Mouse (Mus musculus): ENCODE results near the gene Pfdn6. TPM values are rescaled to one million over a fixed set of nuclear protein-coding genes. Genes with fewer than 3 reads are reported as not detected.
"Not testable (repeated sequence)": the region's sequence is repeated elsewhere in the genome, so short reads cannot be mapped to it uniquely, and the experiment has no call there.

Pfdn6 gene
- 177 and 226 TPM in 2 replicates for total RNA-seq (2014; fragmentation: Nextera tagmentation)
- total RNA-seq (2017): 149 and 168 TPM in 2 replicates

GRCm38 (mm10) chr17:33940206-33940805, at the start of gene Pfdn6, which contains the start of gene Wdr46:
Pfdn6 (minus strand) TSS chr17:33940343.
Wdr46 (plus strand) TSS chr17:33940660.
- ATAC-seq (replicated peaks; ENCODE audit: poor library complexity, severe bottlenecking): peak; percentile 87

DNA sequence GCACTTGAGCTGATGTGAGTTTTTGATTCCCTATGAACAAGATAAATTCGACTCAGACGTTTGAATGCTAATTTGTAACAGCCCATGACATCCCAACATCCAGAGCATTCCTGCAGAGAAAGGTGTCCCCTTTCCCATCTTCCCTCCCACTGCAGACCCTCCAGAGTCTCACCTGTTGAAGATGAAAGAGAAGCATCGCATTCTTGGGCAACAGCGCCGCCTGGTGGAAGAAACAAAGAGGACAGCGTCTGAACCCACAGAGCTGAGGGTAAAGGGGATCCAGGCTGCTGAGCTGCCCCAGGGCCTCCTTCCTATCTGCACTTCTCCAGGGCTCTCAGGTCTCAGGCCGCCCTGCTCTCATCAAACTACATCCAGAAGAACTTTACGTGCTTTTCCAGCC, 42.0 kb upstream of the Pfdn6 start:
- not testable (repeated sequence) for ATAC-seq (replicated peaks; ENCODE audit: poor library complexity, severe bottlenecking)

- ATAC-seq (replicated peaks; ENCODE audit: poor library complexity, severe bottlenecking): peak; percentile 61
These were observed 41.2 kb upstream of the Pfdn6 start for GRCm38 (mm10) chr17:33981192-33981909.

DNA sequence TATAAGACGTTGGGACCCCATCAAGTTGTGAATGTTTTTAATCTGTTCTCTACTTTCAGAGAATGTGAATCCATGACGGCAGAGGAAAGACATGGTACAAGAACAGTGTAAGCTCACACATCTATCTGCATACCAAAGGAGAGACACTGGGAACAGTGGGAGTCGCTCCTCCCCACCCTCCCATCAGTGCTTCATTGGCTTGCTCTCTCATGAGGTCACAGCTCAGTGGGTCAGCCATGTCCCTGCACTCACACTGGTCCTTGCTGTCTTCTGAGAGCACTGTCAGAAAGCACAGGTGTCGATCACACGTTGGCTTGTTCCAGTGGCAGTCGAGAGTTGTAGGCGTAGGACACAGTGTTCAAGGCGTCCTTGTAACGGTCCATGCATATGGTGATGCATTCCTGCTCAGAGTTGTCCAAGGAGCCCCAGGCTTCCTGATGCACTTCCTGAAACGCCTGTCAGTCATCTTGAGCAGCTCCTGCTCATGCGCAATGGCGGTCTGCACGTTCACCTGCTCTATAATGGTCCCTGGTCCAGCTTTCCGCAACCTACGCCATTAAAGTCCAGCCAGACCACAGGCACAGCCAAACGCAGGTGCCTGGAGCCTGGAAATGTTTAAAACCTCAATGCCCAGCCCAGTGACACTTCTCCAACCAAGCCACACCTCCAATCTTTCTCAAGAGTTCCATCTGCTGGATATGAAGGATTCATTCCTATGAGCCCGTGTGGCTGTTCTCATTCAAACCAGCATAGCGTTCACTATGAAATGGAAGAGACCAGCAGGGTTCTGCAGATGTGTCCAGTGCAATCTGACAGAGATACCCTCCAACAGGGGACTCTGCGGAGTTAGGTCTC, 40.3 kb upstream of the Pfdn6 start:
- ATAC-seq (replicated peaks; ENCODE audit: poor library complexity, severe bottlenecking): 0 out of 2 replicates have a peak, but pooled peaks have one; percentile 7

- no peak for ATAC-seq (replicated peaks; ENCODE audit: poor library complexity, severe bottlenecking)
These were observed 39.4 kb upstream of the Pfdn6 start for GRCm38 (mm10) chr17:33979512-33980050.

DNA sequence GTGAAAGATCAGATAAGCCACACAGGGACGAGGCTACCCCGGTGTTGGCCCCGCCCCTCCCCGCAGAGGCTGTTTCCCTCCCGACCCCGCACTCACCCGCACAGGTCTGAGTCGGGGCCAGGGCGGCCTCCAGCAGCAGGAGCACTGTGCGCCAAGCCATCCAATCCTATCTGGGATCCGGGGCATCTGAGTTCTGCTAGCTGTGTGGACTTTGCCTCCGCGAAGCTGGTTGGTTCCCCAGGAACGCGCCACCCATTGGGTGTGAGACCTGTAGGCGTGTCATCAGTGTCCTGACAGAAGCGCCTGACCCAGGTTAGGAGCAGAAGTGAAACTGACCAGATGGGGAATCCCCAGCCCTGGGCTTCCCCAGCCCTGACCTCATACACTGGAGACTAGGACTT, 38.5 kb upstream of the Pfdn6 start:
- peak; percentile 90 for ATAC-seq (replicated peaks; ENCODE audit: poor library complexity, severe bottlenecking)

- no peak for ATAC-seq (replicated peaks; ENCODE audit: poor library complexity, severe bottlenecking)
These were observed 37.9 kb upstream of the Pfdn6 start for GRCm38 (mm10) chr17:33977861-33978557.

DNA sequence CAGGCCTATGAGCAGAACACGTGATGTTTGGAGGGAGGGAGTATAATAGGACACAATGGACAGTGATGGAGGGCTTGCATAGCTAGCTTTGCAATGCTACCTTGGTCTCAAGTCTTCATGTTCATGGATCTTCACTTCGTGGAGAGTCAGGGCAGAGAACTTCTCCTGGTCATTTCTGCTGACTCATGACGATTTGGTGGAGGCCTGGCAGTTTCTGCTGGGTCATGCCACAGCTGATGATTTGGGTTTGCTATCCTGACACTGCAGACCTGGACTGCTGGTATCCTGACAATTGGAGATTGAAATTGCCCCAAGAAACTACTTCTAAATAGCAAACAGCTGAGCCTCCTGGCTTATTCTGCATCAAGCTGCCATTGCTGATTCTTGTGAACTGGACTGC, 33.4 kb upstream of the Pfdn6 start:
- ATAC-seq (replicated peaks; ENCODE audit: poor library complexity, severe bottlenecking): no peak

- ATAC-seq (replicated peaks; ENCODE audit: poor library complexity, severe bottlenecking): peak; percentile 31; the same call in 1 of the 2 replicates
These were observed 32.5 kb upstream of the Pfdn6 start for GRCm38 (mm10) chr17:33972691-33973090.

- no peak for ATAC-seq (replicated peaks; ENCODE audit: poor library complexity, severe bottlenecking)
These were observed 29.3 kb upstream of the Pfdn6 start for GRCm38 (mm10) chr17:33969394-33969793.

GRCm38 (mm10) chr17:33968927-33969326, 28.8 kb upstream of the Pfdn6 start:
- peak; percentile 11; the same call in 1 of the 2 replicates for ATAC-seq (replicated peaks; ENCODE audit: poor library complexity, severe bottlenecking)

DNA sequence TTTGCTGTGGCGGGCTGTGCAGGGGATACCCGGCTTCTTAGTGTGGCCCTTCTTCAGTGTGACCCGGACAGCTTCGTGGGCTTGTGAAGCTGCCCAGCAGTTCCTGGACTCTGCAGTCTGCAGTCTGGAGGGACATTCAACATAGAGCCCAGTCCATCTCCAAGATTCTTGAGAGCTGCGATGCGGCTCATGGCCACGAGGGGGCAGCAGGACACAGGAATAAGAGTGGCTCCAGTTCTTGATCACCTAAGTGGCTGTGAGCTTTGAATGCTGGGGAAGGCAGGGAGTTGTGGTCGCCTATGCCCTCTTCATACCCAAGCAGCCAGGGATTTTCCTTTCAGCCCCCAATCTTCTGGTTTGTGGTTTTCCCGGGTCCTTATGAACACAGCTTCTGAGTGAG, 28.3 kb upstream of the Pfdn6 start:
- ATAC-seq (replicated peaks; ENCODE audit: poor library complexity, severe bottlenecking): peak; percentile 86

DNA sequence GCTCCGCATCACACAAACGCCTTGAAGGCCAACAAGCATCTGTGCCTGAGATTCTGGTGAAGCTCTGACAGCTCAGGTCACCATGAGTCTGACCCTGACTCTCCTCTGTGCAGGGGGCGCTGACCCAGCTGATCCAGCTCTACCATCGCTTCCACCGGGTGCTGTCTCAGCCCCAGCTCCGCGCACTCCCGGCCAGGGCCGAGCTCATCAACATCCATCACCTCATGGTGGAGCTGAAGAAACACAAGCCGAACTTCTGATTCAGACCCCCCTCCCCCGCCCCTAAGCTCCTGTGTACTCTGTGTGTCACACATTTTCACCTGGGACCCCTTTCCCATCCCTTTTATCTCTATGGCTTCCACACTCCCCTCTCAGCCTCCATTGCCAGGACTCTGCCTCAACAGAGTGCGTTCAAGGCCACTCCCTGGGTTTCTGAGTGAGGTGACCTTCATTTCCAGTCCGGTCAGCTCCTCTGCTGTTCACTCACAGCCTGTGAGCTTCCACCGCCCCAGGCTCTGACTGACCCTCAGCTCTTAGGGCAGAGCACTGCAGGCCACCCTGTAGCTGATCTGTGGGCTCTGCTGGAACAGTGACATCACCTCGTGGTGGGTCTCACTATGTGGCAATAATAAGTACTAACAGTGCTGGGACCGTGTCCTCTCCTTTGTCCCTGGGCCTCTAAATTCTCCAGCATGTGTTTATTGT, 25.9 kb upstream of the Pfdn6 start:
- no peak for ATAC-seq (replicated peaks; ENCODE audit: poor library complexity, severe bottlenecking)

GRCm38 (mm10) chr17:33965082-33965845, 25.1 kb upstream of the Pfdn6 start:
- ATAC-seq (replicated peaks; ENCODE audit: poor library complexity, severe bottlenecking): no peak

DNA sequence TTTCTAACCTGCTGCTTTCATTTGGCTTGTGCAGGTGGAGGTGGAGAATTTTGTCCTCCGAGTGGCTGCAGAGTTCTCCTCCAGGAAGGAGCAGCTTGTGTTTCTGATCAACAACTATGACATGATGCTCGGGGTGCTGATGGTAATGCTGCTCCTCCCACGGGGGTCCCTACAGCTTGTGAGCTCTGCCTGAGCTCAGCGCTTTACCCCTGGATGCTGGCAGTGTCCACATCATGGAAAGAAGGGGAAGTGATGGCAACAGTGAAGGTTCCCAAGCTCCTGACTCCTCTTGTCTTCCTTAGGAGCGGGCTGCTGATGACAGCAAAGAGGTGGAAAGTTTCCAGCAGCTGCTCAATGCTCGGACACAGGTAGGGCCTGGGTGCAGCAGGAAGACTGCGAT, 22.7 kb upstream of the Pfdn6 start:
- ATAC-seq (replicated peaks; ENCODE audit: poor library complexity, severe bottlenecking): no peak

DNA sequence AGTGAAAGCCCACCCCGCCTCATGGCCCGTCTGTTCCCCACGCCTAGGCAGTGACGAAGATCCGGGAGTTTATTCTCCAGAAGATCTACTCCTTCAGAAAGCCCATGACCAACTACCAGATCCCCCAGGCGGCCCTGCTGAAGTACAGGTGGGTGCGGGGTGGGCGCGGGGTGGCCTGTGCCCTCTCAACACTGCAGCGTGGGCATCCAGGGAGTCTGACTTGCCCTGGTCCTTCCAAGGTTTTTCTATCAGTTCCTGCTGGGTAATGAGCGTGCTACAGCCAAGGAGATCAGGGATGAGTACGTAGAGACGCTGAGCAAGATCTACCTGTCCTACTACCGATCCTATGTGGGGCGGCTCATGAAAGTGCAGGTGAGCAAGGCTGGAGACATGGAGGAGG, 19.8 kb upstream of the Pfdn6 start:
- ATAC-seq (replicated peaks; ENCODE audit: poor library complexity, severe bottlenecking): no peak

DNA sequence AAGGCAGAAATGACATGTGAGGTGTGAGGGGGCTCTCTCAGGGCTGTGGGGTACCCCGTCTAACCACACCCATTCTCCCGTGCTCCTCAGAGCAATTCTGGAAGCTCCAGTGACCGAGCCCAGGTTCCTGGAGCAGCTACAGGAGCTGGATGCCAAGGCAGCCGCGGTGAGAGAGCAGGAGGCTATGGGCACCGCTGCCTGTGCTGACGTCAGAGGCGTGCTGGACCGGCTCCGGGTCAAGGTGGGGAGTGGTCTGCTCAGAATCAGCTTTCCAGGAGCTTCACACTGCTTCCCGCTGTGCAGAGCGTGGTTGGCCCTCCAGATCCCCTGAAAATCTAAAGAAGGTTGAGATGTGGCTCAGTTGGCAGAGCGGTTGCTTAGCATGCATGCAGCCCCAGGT, 19.0 kb upstream of the Pfdn6 start:
- ATAC-seq (replicated peaks; ENCODE audit: poor library complexity, severe bottlenecking): no peak

DNA sequence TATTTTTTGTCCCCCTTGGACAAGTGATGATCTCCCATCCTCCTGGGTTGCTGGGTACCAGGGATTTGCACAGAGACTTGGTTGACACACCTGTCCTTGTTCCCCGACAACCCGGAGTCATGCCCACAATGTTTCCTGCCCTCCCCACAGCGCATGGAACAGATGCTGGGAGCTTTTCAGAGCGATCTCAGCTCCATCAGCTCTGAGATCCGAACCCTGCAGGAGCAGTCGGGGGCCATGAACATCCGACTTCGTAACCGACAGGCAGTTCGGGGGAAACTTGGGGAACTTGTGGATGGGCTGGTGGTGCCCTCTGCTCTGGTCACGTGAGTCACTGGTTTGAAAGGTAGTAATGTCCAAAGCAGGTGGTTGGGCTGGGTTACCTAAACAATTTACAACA, 18.3 kb upstream of the Pfdn6 start:
- ATAC-seq (replicated peaks; ENCODE audit: poor library complexity, severe bottlenecking): no peak

GRCm38 (mm10) chr17:33957493-33957892, 17.4 kb upstream of the Pfdn6 start:
- no peak for ATAC-seq (replicated peaks; ENCODE audit: poor library complexity, severe bottlenecking)
